Mouse (Mus musculus): ENCODE measurements at regions not wholly inside any gene's neighbourhood (a gene's known extent, or its start where the extent isn't known, plus 50 kb on each side); places are given as distances from the start of the nearest gene placed in this dataset.

DNA sequence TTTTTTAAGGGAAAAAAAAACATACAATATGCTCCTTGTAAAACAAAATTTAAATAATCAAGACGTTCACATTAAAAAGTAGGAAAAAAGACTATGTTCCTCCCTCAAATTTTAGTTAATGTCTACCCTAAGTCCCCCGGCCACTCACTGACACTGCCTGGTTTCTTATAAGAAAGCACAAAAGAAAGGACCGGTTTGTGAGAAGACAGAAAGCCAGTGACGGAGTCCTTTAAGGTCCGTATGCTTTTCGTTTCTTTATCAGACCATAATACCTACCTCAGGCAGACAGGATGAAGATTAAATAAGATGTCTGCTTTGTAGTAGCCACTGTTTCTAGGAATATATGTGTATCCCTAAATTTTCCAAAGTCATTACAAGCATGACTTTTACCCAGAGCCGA, 164.3 kb downstream of the Npr3 start:
- Histone ChIP-seq H3K4me3 (ENCODE audit: insufficient read depth, poor library complexity, severe bottlenecking) (no peak overlapping the region), H3K27me3 (ENCODE audit: control insufficient read depth, insufficient read depth, insufficient read length) (no peaks in the 10 kb centered on the region), H3ac (ENCODE audit: control insufficient read depth, insufficient read length, low read depth) (no peak overlapping the region), H3K79me2 (ENCODE audit: control insufficient read depth, insufficient read depth) (no peaks in the 10 kb centered on the region), H3K79me3 (ENCODE audit: low read depth) (no peaks in the 10 kb centered on the region), H3K36me3 (ENCODE audit: control insufficient read depth, insufficient read depth) (no peaks in the 10 kb centered on the region)
- TF ChIP-seq CEBPB (IDR thresholded peaks at IDR 0.05; ENCODE audit: low read depth) (no peak), USF1 (IDR thresholded peaks at IDR 0.05; ENCODE audit: low read depth) (no peak), MYOD1 (IDR thresholded peaks at IDR 0.05; ENCODE audit: control insufficient read depth, insufficient read length, low read depth) (no peak), FOSL1 (IDR thresholded peaks at IDR 0.05; ENCODE audit: insufficient read depth, low read length, poor library complexity, severe bottlenecking) (no peak), MYOG (IDR thresholded peaks at IDR 0.05; ENCODE audit: control insufficient read depth, extremely low read depth, insufficient read length) (no peak)

DNA sequence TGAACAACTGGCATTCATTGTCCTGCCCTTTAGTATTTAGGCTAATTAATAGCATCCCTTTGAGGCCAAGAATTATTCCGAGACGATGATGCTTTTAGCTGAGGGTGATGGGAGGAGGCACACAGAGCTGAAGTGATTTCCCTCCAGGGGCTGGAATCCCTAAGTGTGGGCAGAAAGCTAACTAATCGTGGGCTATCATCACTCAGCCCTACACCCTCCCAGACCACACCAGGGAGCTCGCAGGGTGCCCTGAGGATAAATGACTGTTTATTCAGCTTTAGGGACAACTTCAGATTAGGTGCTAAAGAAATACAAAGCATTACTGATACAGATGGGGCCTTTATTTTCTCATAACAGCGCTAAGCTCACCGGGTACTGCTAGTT, 164.7 kb downstream of the Npr3 start:
- no peaks in the 10 kb centered on the region for H3K27me3 ChIP-seq (ENCODE audit: control insufficient read depth, insufficient read depth, insufficient read length)
- H3K79me3 ChIP-seq (ENCODE audit: low read depth), result no peaks in the 10 kb centered on the region
- no peaks in the 10 kb centered on the region for H3K79me2 ChIP-seq (ENCODE audit: control insufficient read depth, insufficient read depth)
- no peaks in the 10 kb centered on the region for H3K36me3 ChIP-seq (ENCODE audit: control insufficient read depth, insufficient read depth)
- no peak overlapping the region for H3ac ChIP-seq (ENCODE audit: control insufficient read depth, insufficient read length, low read depth)
- TF ChIP-seq MYOG (IDR thresholded peaks at IDR 0.05; ENCODE audit: control insufficient read depth, extremely low read depth, insufficient read length) (no peak), CTCF (IDR thresholded peaks at IDR 0.05; ENCODE audit: control insufficient read depth, insufficient read depth, insufficient read length) (no peak), MAX (IDR thresholded peaks at IDR 0.05) (no peak), MYOD1 (IDR thresholded peaks at IDR 0.05; ENCODE audit: control insufficient read depth, insufficient read length, low read depth) (no peak), FOSL1 (IDR thresholded peaks at IDR 0.05; ENCODE audit: insufficient read depth, low read length, poor library complexity, severe bottlenecking) (no peak), CEBPB (IDR thresholded peaks at IDR 0.05; ENCODE audit: low read depth) (no peak), USF1 (IDR thresholded peaks at IDR 0.05; ENCODE audit: low read depth) (no peak)
- no peak overlapping the region for H3K4me3 ChIP-seq (ENCODE audit: insufficient read depth, poor library complexity, severe bottlenecking)

DNA sequence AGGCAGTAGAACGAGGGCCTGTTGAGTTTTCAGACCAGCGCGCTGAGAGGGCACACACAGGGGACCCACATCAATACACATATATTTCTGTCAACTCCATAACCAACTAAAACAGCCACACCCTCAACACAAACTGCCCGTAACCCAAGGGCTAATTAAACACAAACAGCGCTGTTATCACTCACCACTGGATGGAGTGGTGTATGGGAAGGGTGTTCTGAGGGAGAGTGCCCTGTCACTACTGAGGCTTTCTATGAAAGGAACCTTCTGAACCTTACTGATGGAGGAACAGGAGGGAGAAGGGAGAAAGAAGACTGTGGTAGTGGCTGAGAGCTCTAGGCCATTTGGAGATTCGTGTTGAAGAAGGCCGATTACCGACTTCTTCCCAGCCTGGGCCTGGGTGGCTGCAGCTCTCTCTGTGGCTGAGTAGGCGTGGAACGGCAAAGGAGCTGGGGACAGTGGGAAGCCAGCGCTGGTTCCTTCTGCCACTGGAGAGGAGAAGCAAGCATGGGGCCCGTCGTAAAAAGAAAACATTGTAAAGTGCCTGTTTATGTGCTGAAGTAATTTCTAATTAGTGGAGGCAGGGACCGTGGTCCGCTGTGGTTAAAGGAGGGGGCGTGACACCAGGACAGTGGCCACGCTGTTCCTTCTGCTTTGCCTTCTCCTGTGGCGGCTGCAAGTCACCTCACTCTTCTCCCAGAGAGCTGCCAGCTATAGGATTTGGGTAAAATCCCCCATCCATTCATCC, 165.3 kb downstream of the Npr3 start:
- no peaks in the 10 kb centered on the region for H3K27me3 ChIP-seq (ENCODE audit: control insufficient read depth, insufficient read depth, insufficient read length)
- no peaks in the 10 kb centered on the region for H3K79me2 ChIP-seq (ENCODE audit: control insufficient read depth, insufficient read depth)
- H3K36me3 ChIP-seq (ENCODE audit: control insufficient read depth, insufficient read depth), result no peaks in the 10 kb centered on the region
- TF ChIP-seq MYOD1 (IDR thresholded peaks at IDR 0.05; ENCODE audit: control insufficient read depth, insufficient read length, low read depth) (no peak), MYOG (IDR thresholded peaks at IDR 0.05; ENCODE audit: control insufficient read depth, extremely low read depth, insufficient read length) (no peak), MAX (IDR thresholded peaks at IDR 0.05) (no peak), FOSL1 (IDR thresholded peaks at IDR 0.05; ENCODE audit: insufficient read depth, low read length, poor library complexity, severe bottlenecking) (no peak)
- H3K4me3 ChIP-seq (ENCODE audit: insufficient read depth, poor library complexity, severe bottlenecking), result no peak overlapping the region
- H3K79me3 ChIP-seq (ENCODE audit: low read depth), result no peaks in the 10 kb centered on the region
- no peak overlapping the region for H3ac ChIP-seq (ENCODE audit: control insufficient read depth, insufficient read length, low read depth)

DNA sequence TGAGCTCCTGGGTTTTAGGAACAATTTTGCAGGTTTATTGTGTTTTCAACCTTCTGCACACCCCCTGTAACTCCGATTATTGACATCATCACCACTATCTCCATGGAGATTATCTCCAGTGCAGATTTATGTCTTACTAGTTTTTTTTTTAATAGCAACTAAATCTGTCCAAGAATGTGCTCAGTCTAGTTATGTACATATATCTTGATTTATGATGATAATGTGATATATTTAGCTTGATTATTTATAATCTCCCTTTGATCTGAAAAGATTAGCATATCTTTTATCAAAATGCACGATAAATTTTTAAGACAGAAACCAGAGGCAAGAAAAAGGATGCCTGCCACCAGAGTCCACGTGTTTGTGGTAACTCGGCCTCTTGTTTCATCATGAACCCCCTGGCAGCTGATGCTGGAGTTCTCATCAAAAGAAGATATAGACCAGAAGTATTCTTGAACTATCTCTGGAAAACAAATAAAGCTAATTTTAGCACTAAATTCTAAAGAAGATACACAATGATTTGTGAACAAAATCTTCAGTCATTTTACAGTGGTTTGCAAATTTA, 169.6 kb downstream of the Npr3 start:
- H3K4me3 ChIP-seq (ENCODE audit: insufficient read depth, poor library complexity, severe bottlenecking), result no peak overlapping the region
- H3K36me3 ChIP-seq (ENCODE audit: control insufficient read depth, insufficient read depth), result no peaks in the 10 kb centered on the region
- TF ChIP-seq USF1 (IDR thresholded peaks at IDR 0.05; ENCODE audit: low read depth) (no peak), MYOG (IDR thresholded peaks at IDR 0.05; ENCODE audit: control insufficient read depth, extremely low read depth, insufficient read length) (no peak), MYOD1 (IDR thresholded peaks at IDR 0.05; ENCODE audit: control insufficient read depth, insufficient read length, low read depth) (no peak), CEBPB (IDR thresholded peaks at IDR 0.05; ENCODE audit: low read depth) (no peak), CTCF (IDR thresholded peaks at IDR 0.05; ENCODE audit: control insufficient read depth, insufficient read depth, insufficient read length) (no peak), MAX (IDR thresholded peaks at IDR 0.05) (no peak), FOSL1 (IDR thresholded peaks at IDR 0.05; ENCODE audit: insufficient read depth, low read length, poor library complexity, severe bottlenecking) (no peak)
- no peaks in the 10 kb centered on the region for H3K79me2 ChIP-seq (ENCODE audit: control insufficient read depth, insufficient read depth)
- no peak overlapping the region for H3ac ChIP-seq (ENCODE audit: control insufficient read depth, insufficient read length, low read depth)
- no peaks in the 10 kb centered on the region for H3K79me3 ChIP-seq (ENCODE audit: low read depth)
- H3K27me3 ChIP-seq (ENCODE audit: control insufficient read depth, insufficient read depth, insufficient read length), result no peaks in the 10 kb centered on the region

DNA sequence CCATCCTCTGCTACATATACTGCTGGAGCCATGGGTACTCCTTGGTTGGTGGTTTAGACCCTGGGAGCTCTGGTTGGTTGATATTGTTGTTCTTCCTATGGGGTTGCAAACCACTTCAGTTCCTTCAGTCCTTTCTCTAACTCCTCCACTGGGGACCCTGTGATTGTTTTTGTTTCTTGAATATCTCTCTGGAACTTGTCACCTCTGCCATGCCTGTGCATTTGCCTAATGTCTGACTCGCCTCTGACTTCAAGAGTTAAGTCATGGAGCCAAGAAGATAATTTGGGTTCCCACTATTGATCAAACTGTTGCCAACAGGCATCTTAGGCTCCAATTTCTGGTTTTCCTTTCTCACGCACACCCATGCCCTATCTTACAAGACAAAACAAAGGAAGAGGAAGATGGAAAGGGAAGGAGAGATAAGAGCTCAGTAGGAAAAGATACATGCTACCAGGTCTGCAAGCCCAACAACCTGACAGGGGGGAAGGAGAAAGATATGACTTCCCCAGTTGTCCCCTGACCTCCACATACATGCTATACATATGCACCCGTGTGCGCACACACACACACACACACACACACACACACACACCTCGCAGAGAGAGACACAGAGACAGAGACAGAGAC, 172.3 kb downstream of the Npr3 start:
- no peak overlapping the region for H3ac ChIP-seq (ENCODE audit: control insufficient read depth, insufficient read length, low read depth)
- H3K4me3 ChIP-seq (ENCODE audit: insufficient read depth, poor library complexity, severe bottlenecking), result no peak overlapping the region
- no peaks in the 10 kb centered on the region for H3K79me2 ChIP-seq (ENCODE audit: control insufficient read depth, insufficient read depth)
- H3K27me3 ChIP-seq (ENCODE audit: control insufficient read depth, insufficient read depth, insufficient read length), result no peaks in the 10 kb centered on the region
- TF ChIP-seq CTCF (IDR thresholded peaks at IDR 0.05; ENCODE audit: control insufficient read depth, insufficient read depth, insufficient read length) (no peak), FOSL1 (IDR thresholded peaks at IDR 0.05; ENCODE audit: insufficient read depth, low read length, poor library complexity, severe bottlenecking) (no peak)
- no peaks in the 10 kb centered on the region for H3K36me3 ChIP-seq (ENCODE audit: control insufficient read depth, insufficient read depth)
- H3K79me3 ChIP-seq (ENCODE audit: low read depth), result no peaks in the 10 kb centered on the region

DNA sequence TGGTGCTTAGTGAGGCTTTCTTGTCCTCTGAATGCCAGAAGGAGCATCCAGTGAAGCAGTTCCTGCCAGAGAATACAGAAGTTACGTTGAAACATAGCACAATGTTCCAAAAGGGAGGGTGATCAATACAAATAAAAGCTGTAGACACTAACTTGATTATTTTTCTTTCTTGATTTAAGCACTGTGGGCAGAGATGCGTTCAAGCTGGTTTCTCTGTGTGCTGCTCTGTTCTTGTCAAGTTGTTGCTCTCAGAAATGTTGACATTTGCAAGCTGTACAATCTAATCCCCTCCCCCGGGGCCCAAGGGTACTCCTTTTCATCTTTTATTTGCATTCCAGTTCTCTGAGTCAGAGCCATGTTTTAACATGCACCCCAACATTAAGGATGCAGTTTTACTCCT, 177.7 kb downstream of the Npr3 start:
- Histone ChIP-seq H3ac (ENCODE audit: control insufficient read depth, insufficient read length, low read depth) (no peak overlapping the region), H3K27me3 (ENCODE audit: control insufficient read depth, insufficient read depth, insufficient read length) (no peaks in the 10 kb centered on the region), H3K36me3 (ENCODE audit: control insufficient read depth, insufficient read depth) (no peaks in the 10 kb centered on the region), H3K79me3 (ENCODE audit: low read depth) (no peaks in the 10 kb centered on the region), H3K79me2 (ENCODE audit: control insufficient read depth, insufficient read depth) (no peaks in the 10 kb centered on the region), H3K4me3 (ENCODE audit: insufficient read depth, poor library complexity, severe bottlenecking) (no peak overlapping the region)
- TF ChIP-seq CEBPB (IDR thresholded peaks at IDR 0.05; ENCODE audit: low read depth) (no peak), FOSL1 (IDR thresholded peaks at IDR 0.05; ENCODE audit: insufficient read depth, low read length, poor library complexity, severe bottlenecking) (no peak), MAX (IDR thresholded peaks at IDR 0.05) (no peak), USF1 (IDR thresholded peaks at IDR 0.05; ENCODE audit: low read depth) (no peak), CTCF (IDR thresholded peaks at IDR 0.05; ENCODE audit: control insufficient read depth, insufficient read depth, insufficient read length) (no peak), MYOD1 (IDR thresholded peaks at IDR 0.05; ENCODE audit: control insufficient read depth, insufficient read length, low read depth) (no peak), MYOG (IDR thresholded peaks at IDR 0.05; ENCODE audit: control insufficient read depth, extremely low read depth, insufficient read length) (no peak)

Data from C2C12 (cell line).